Mouse (Mus musculus): ENCODE measurements around the gene Sipa1l3. TPM values are rescaled to one million over a fixed set of nuclear protein-coding genes. Genes with fewer than 3 reads are reported as not detected.

The Sipa1l3 gene
- polyA plus RNA-seq, 1 experiment from 2014 or later = 4.5 TPM

- no peaks in the 10 kb centered on the region for H3K36me3 ChIP-seq (replicated peaks; ENCODE audit: control insufficient read depth, insufficient read depth, low read depth, low read length)
- ATAC-seq (replicated peaks; ENCODE audit: insufficient number of reproducible peaks, low FRiP score, low TSS enrichment, low read depth) (no peak), DNase-seq (ENCODE audit: low spot score) (no peak)
- no peak overlapping the region for H3K4me2 ChIP-seq (ENCODE audit: low read depth, low read length)
- no peak overlapping the region for H3K9ac ChIP-seq (replicated peaks; ENCODE audit: low read length)
- no peak overlapping the region for H3K4me3 ChIP-seq (ENCODE audit: low read depth, low read length)
- WGBS = 76% methylated on average over 7 of the region's 7 CpGs
- H3K4me1 ChIP-seq (ENCODE audit: control insufficient read depth, insufficient read depth, low read length) = no peaks in the 10 kb centered on the region
- H3K27ac ChIP-seq (replicated peaks; ENCODE audit: low read depth, low read length) = no peak overlapping the region
- H3K27me3 ChIP-seq (ENCODE audit: control insufficient read depth, insufficient read depth, low read length) = no peaks in the 10 kb centered on the region
- H3K9me3 ChIP-seq (replicated peaks; ENCODE audit: control insufficient read depth, low read length) = no peaks in the 10 kb centered on the region
These were observed 48.7 kb downstream of the Sipa1l3 start for GRCm38 (mm10) chr7:29469602-29470344.

- no peak overlapping the region for H3K4me3 ChIP-seq (ENCODE audit: low read depth, low read length)
- no peaks in the 10 kb centered on the region for H3K36me3 ChIP-seq (replicated peaks; ENCODE audit: control insufficient read depth, insufficient read depth, low read depth, low read length)
- H3K4me2 ChIP-seq (ENCODE audit: low read depth, low read length) = no peak overlapping the region
- H3K9me3 ChIP-seq (replicated peaks; ENCODE audit: control insufficient read depth, low read length) = no peaks in the 10 kb centered on the region
- H3K27me3 ChIP-seq (ENCODE audit: control insufficient read depth, insufficient read depth, low read length) = no peaks in the 10 kb centered on the region
- DNase-seq (ENCODE audit: low spot score) (no peak), ATAC-seq (replicated peaks; ENCODE audit: insufficient number of reproducible peaks, low FRiP score, low TSS enrichment, low read depth) (no peak)
- no peak overlapping the region for H3K9ac ChIP-seq (replicated peaks; ENCODE audit: low read length)
- 87% methylated on average over 5 of the region's 5 CpGs for WGBS
- H3K27ac ChIP-seq (replicated peaks; ENCODE audit: low read depth, low read length) = no peak overlapping the region
- H3K4me1 ChIP-seq (ENCODE audit: control insufficient read depth, insufficient read depth, low read length) = no peaks in the 10 kb centered on the region
These were observed 49.8 kb downstream of the Sipa1l3 start for GRCm38 (mm10) chr7:29468593-29468992.

GRCm38 (mm10) chr7:29466585-29466984 lies 51.9 kb downstream of the Sipa1l3 start:
- no peaks in the 10 kb centered on the region for H3K4me1 ChIP-seq (ENCODE audit: control insufficient read depth, insufficient read depth, low read length)
- no peak overlapping the region for H3K27ac ChIP-seq (replicated peaks; ENCODE audit: low read depth, low read length)

GRCm38 (mm10) chr7:29465736-29466135 lies 52.7 kb downstream of the Sipa1l3 start:
- H3K9me3 ChIP-seq (replicated peaks; ENCODE audit: control insufficient read depth, low read length) = no peaks in the 10 kb centered on the region
- H3K9ac ChIP-seq (replicated peaks; ENCODE audit: low read length) = no peak overlapping the region
- no peak for DNase-seq (ENCODE audit: low spot score)
- WGBS = 82% methylated on average over 4 of the region's 4 CpGs
- H3K4me1 ChIP-seq (ENCODE audit: control insufficient read depth, insufficient read depth, low read length) = no peaks in the 10 kb centered on the region
- no peaks in the 10 kb centered on the region for H3K36me3 ChIP-seq (replicated peaks; ENCODE audit: control insufficient read depth, insufficient read depth, low read depth, low read length)
- no peak overlapping the region for H3K4me3 ChIP-seq (ENCODE audit: low read depth, low read length)
- H3K27me3 ChIP-seq (ENCODE audit: control insufficient read depth, insufficient read depth, low read length) = no peaks in the 10 kb centered on the region
- no peak overlapping the region for H3K27ac ChIP-seq (replicated peaks; ENCODE audit: low read depth, low read length)
- no peak overlapping the region for H3K4me2 ChIP-seq (ENCODE audit: low read depth, low read length)
- no peak for ATAC-seq (replicated peaks; ENCODE audit: insufficient number of reproducible peaks, low FRiP score, low TSS enrichment, low read depth)

More at GRCm38 (mm10) chr7:29466585-29466984, 51.9 kb downstream of the Sipa1l3 start:
- Histone ChIP-seq H3K9me3 (replicated peaks; ENCODE audit: control insufficient read depth, low read length) (no peaks in the 10 kb centered on the region), H3K36me3 (replicated peaks; ENCODE audit: control insufficient read depth, insufficient read depth, low read depth, low read length) (no peaks in the 10 kb centered on the region), H3K4me2 (ENCODE audit: low read depth, low read length) (no peak overlapping the region), H3K27me3 (ENCODE audit: control insufficient read depth, insufficient read depth, low read length) (no peaks in the 10 kb centered on the region), H3K9ac (replicated peaks; ENCODE audit: low read length) (no peak overlapping the region), H3K4me3 (ENCODE audit: low read depth, low read length) (no peak overlapping the region)
- 79% methylated on average over 10 of the region's 10 CpGs for WGBS
- ATAC-seq (replicated peaks; ENCODE audit: insufficient number of reproducible peaks, low FRiP score, low TSS enrichment, low read depth) (no peak), DNase-seq (ENCODE audit: low spot score) (no peak)

GRCm38 (mm10) chr7:29462820-29463219 lies 55.6 kb downstream of the Sipa1l3 start:
- no peak overlapping the region for H3K4me2 ChIP-seq (ENCODE audit: low read depth, low read length)
- H3K27ac ChIP-seq (replicated peaks; ENCODE audit: low read depth, low read length) = no peak overlapping the region
- no peak overlapping the region for H3K9ac ChIP-seq (replicated peaks; ENCODE audit: low read length)
- H3K36me3 ChIP-seq (replicated peaks; ENCODE audit: control insufficient read depth, insufficient read depth, low read depth, low read length) = no peaks in the 10 kb centered on the region
- ATAC-seq (replicated peaks; ENCODE audit: insufficient number of reproducible peaks, low FRiP score, low TSS enrichment, low read depth) (no peak), DNase-seq (ENCODE audit: low spot score) (no peak)
- H3K9me3 ChIP-seq (replicated peaks; ENCODE audit: control insufficient read depth, low read length) = no peaks in the 10 kb centered on the region
- H3K27me3 ChIP-seq (ENCODE audit: control insufficient read depth, insufficient read depth, low read length) = no peaks in the 10 kb centered on the region
- no peak overlapping the region for H3K4me3 ChIP-seq (ENCODE audit: low read depth, low read length)
- H3K4me1 ChIP-seq (ENCODE audit: control insufficient read depth, insufficient read depth, low read length) = no peaks in the 10 kb centered on the region
- 84% methylated on average over 3 of the region's 3 CpGs for WGBS

GRCm38 (mm10) chr7:29462178-29462577 lies 56.3 kb downstream of the Sipa1l3 start:
- no peaks in the 10 kb centered on the region for H3K9me3 ChIP-seq (replicated peaks; ENCODE audit: control insufficient read depth, low read length)
- DNase-seq (ENCODE audit: low spot score) (no peak), ATAC-seq (replicated peaks; ENCODE audit: insufficient number of reproducible peaks, low FRiP score, low TSS enrichment, low read depth) (no peak)
- no peaks in the 10 kb centered on the region for H3K4me1 ChIP-seq (ENCODE audit: control insufficient read depth, insufficient read depth, low read length)
- no peaks in the 10 kb centered on the region for H3K36me3 ChIP-seq (replicated peaks; ENCODE audit: control insufficient read depth, insufficient read depth, low read depth, low read length)
- no peak overlapping the region for H3K4me3 ChIP-seq (ENCODE audit: low read depth, low read length)
- H3K27ac ChIP-seq (replicated peaks; ENCODE audit: low read depth, low read length) = no peak overlapping the region
- WGBS = 90% methylated on average over 5 of the region's 5 CpGs
- no peak overlapping the region for H3K4me2 ChIP-seq (ENCODE audit: low read depth, low read length)
- H3K9ac ChIP-seq (replicated peaks; ENCODE audit: low read length) = no peak overlapping the region
- H3K27me3 ChIP-seq (ENCODE audit: control insufficient read depth, insufficient read depth, low read length) = no peaks in the 10 kb centered on the region

- Histone ChIP-seq H3K36me3 (replicated peaks; ENCODE audit: control insufficient read depth, insufficient read depth, low read depth, low read length) (no peaks in the 10 kb centered on the region), H3K9ac (replicated peaks; ENCODE audit: low read length) (no peak overlapping the region), H3K27me3 (ENCODE audit: control insufficient read depth, insufficient read depth, low read length) (no peaks in the 10 kb centered on the region), H3K9me3 (replicated peaks; ENCODE audit: control insufficient read depth, low read length) (no peaks in the 10 kb centered on the region), H3K4me2 (ENCODE audit: low read depth, low read length) (no peak overlapping the region), H3K27ac (replicated peaks; ENCODE audit: low read depth, low read length) (no peak overlapping the region), H3K4me3 (ENCODE audit: low read depth, low read length) (no peak overlapping the region), H3K4me1 (ENCODE audit: control insufficient read depth, insufficient read depth, low read length) (no peaks in the 10 kb centered on the region)
- DNase-seq (ENCODE audit: low spot score) = no peak
- WGBS = 83% methylated on average over 10 of the region's 10 CpGs
- no peak for ATAC-seq (replicated peaks; ENCODE audit: insufficient number of reproducible peaks, low FRiP score, low TSS enrichment, low read depth)
These were observed 56.9 kb downstream of the Sipa1l3 start for GRCm38 (mm10) chr7:29461557-29461956.

- H3K4me2 ChIP-seq (ENCODE audit: low read depth, low read length) = no peak overlapping the region
- 85% methylated on average over 14 of the region's 14 CpGs for WGBS
- H3K4me3 ChIP-seq (ENCODE audit: low read depth, low read length) = no peak overlapping the region
- no peak overlapping the region for H3K9ac ChIP-seq (replicated peaks; ENCODE audit: low read length)
- no peaks in the 10 kb centered on the region for H3K4me1 ChIP-seq (ENCODE audit: control insufficient read depth, insufficient read depth, low read length)
- ATAC-seq (replicated peaks; ENCODE audit: insufficient number of reproducible peaks, low FRiP score, low TSS enrichment, low read depth) (no peak; the same call in 1 of the 2 replicates), DNase-seq (ENCODE audit: low spot score) (no peak)
- H3K27ac ChIP-seq (replicated peaks; ENCODE audit: low read depth, low read length) = no peak overlapping the region
- no peaks in the 10 kb centered on the region for H3K36me3 ChIP-seq (replicated peaks; ENCODE audit: control insufficient read depth, insufficient read depth, low read depth, low read length)
- no peaks in the 10 kb centered on the region for H3K9me3 ChIP-seq (replicated peaks; ENCODE audit: control insufficient read depth, low read length)
- H3K27me3 ChIP-seq (ENCODE audit: control insufficient read depth, insufficient read depth, low read length) = no peaks in the 10 kb centered on the region
These were observed 59.3 kb downstream of the Sipa1l3 start for GRCm38 (mm10) chr7:29458889-29459740.
